In genomic region chr3:9477386-9477785, GRCm38 (mm10) we compare ENCODE assay signal across 33 mouse cellular contexts.
"Had no signal": no experiment of that assay in that cellular context is flagged by ENCODE, and none has a peak within 500 bp of the region (broad histone marks: within the 10 kb centered on the region; RNA-seq: fewer than 3 reads in every experiment).

No protein-coding gene starts in this region.

- ATAC-seq: hindbrain, embryonic 16.5 days; hindbrain, postnatal 0 days; inflammation-experienced regulatory T-cells, adult 6 months; intestine, embryonic 15.5 days; intestine, embryonic 16.5 days; intestine, postnatal 0 days had no signal

- H3K4me3 ChIP-seq: heart, embryonic 12.5 days; heart, embryonic 13.5 days; heart, embryonic 15.5 days; hindbrain, embryonic 10.5 days; hindbrain, embryonic 12.5 days; hindbrain, embryonic 13.5 days; hindbrain, embryonic 15.5 days; intestine, embryonic 15.5 days; kidney, embryonic 15.5 days; layer of hippocampus, adult 2 months had no signal

- H3K4me2 ChIP-seq: heart, embryonic 12.5 days; heart, embryonic 13.5 days; heart, embryonic 15.5 days; hindbrain, embryonic 12.5 days; hindbrain, embryonic 13.5 days; hindbrain, embryonic 14.5 days; hindbrain, embryonic 15.5 days; intestine, embryonic 15.5 days; kidney, embryonic 15.5 days had no signal

- H3K9me3 ChIP-seq: heart, embryonic 12.5 days; heart, embryonic 13.5 days; heart, embryonic 15.5 days; hindbrain, embryonic 10.5 days; hindbrain, embryonic 12.5 days; hindbrain, embryonic 13.5 days; hindbrain, embryonic 15.5 days; intestine, embryonic 15.5 days; kidney, embryonic 15.5 days had no signal

- H3K9ac ChIP-seq: heart, embryonic 12.5 days; heart, embryonic 13.5 days; heart, embryonic 15.5 days; hindbrain, embryonic 12.5 days; hindbrain, embryonic 13.5 days; hindbrain, embryonic 14.5 days; hindbrain, embryonic 15.5 days; intestine, embryonic 15.5 days; kidney, embryonic 15.5 days had no signal

- DNase-seq: heart, postnatal 10 days; heart, postnatal 14 days; heart, postnatal 36 days; heart, postnatal 4 days; kidney, adult 11 months; kidney, adult 18-20 months; kidney, adult 2 months; kidney, adult 8-10 months; kidney, adult 9 months; kidney, postnatal 10 days; kidney, postnatal 14 days; kidney, postnatal 25 days; kidney, postnatal 36 days; kidney, postnatal 4 days; layer of hippocampus, adult 9-11 months; layer of hippocampus, postnatal 36 days had no signal

- H3K4me1 ChIP-seq: hindbrain, embryonic 10.5 days; intestine, embryonic 15.5 days; kidney, embryonic 15.5 days had no signal

- H3K36me3 ChIP-seq: heart, embryonic 15.5 days; hindbrain, embryonic 12.5 days; hindbrain, embryonic 15.5 days; intestine, embryonic 15.5 days; kidney, embryonic 15.5 days had no signal

- H3K27me3 ChIP-seq: heart, embryonic 12.5 days; heart, embryonic 13.5 days; heart, embryonic 15.5 days; hindbrain, embryonic 12.5 days; hindbrain, embryonic 13.5 days; hindbrain, embryonic 15.5 days; intestine, embryonic 15.5 days; kidney, embryonic 15.5 days had no signal

- H3K27ac ChIP-seq: heart, embryonic 13.5 days; heart, embryonic 15.5 days; hindbrain, embryonic 10.5 days; hindbrain, embryonic 12.5 days; hindbrain, embryonic 13.5 days; hindbrain, embryonic 14.5 days; hindbrain, embryonic 15.5 days; hindbrain, postnatal 0 days; intestine, embryonic 15.5 days; kidney, embryonic 15.5 days; kidney, postnatal 0 days; layer of hippocampus, adult 2 months had no signal
